Mouse (Mus musculus): Measurements from ENCODE around the gene Polr2h. TPM values are rescaled to one million over a fixed set of nuclear protein-coding genes. Genes with fewer than 3 reads are reported as not detected.

Gene Polr2h
- polyA plus RNA-seq, 1 experiment from 2014 or later: 103 TPM

- WGBS: 88% methylated on average over 1 of the region's 1 CpGs
- H3K36me3 ChIP-seq: peaks cover 55% of the 10 kb centered on the region
- no peaks in the 10 kb centered on the region for H3K9me3 ChIP-seq
- peaks cover 30% of the 10 kb centered on the region for H3K4me1 ChIP-seq
- peaks cover 22% of the 10 kb centered on the region for H3K27me3 ChIP-seq (ENCODE audit: insufficient read depth, poor library complexity, severe bottlenecking)
- no peak overlapping the region for H3K27ac ChIP-seq
- DNase-seq (ENCODE audit: low spot score): no peak
- H3K4me3 ChIP-seq: no peak overlapping the region
Observed at GRCm38 (mm10) chr16:20691617-20692016, 25.8 kb upstream of the Polr2h start.

GRCm38 (mm10) chr16:20692241-20692965 lies 25.1 kb upstream of the Polr2h start:
- H3K4me1 ChIP-seq: peaks cover 30% of the 10 kb centered on the region
- H3K27me3 ChIP-seq (ENCODE audit: insufficient read depth, poor library complexity, severe bottlenecking): peaks cover 29% of the 10 kb centered on the region
- H3K9me3 ChIP-seq: no peaks in the 10 kb centered on the region
- WGBS: 50% methylated on average over 16 of the region's 16 CpGs
- no peak overlapping the region for H3K27ac ChIP-seq
- no peak for DNase-seq (ENCODE audit: low spot score)
- peaks cover 47% of the 10 kb centered on the region for H3K36me3 ChIP-seq
- peak overlapping the region; percentile 61 for H3K4me3 ChIP-seq

DNA sequence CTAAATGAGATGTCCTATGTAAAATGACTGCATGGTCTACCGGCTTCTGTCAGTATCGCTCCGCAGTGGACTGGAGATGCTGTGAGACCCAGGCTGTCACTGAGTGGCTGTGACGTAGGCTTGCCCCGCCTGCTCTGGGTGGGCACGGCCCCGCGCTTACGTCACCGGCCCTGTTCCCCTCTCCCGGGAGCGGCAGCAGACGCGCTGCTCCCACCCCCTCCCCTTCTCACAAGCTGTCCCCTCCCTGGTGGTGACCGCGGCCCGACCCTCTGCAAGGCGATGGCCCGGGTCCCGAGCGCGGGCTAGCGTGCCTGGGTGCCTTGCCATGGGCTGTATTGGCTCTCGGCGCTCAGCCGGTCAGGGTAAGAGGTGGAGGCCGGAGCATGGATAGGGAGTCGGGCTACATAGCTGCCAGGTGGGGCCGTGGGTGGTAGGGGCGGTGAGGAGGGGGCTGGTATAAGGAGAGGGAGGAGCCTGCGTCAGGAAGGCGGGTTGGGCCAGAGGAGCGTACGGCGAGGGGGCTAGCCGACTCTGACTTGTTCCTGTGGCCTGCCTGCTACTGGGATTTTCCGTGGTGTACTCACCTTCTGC lies 24.3 kb upstream of the Polr2h start, which contains the start of gene Fam131a:
Gene Fam131a, plus strand, starts transcription at position 131 of the 591 bp plus-strand sequence.
- Histone ChIP-seq H3K27ac (peak within 1 kb of the TSS; percentile 76), H3K36me3 (peaks cover 39% of the 10 kb centered on the region), H3K4me1 (peaks cover 30% of the 10 kb centered on the region), H3K9me3 (no peaks in the 10 kb centered on the region), H3K27me3 (ENCODE audit: insufficient read depth, poor library complexity, severe bottlenecking) (peaks cover 35% of the 10 kb centered on the region), H3K4me3 (peak within 1 kb of the TSS; percentile 61)
- WGBS: under 1% methylated on average over 35 of the region's 37 CpGs
- peak; percentile 98 for DNase-seq (ENCODE audit: low spot score)

GRCm38 (mm10) chr16:20694781-20695180 lies 22.7 kb upstream of the Polr2h start:
- H3K36me3 ChIP-seq: peaks cover 23% of the 10 kb centered on the region
- 82% methylated on average over 8 of the region's 8 CpGs for WGBS
- H3K27me3 ChIP-seq (ENCODE audit: insufficient read depth, poor library complexity, severe bottlenecking): peaks cover 40% of the 10 kb centered on the region
- H3K4me3 ChIP-seq: no peak overlapping the region
- DNase-seq (ENCODE audit: low spot score): no peak
- no peak overlapping the region for H3K27ac ChIP-seq
- H3K4me1 ChIP-seq: peaks cover 30% of the 10 kb centered on the region
- no peaks in the 10 kb centered on the region for H3K9me3 ChIP-seq

DNA sequence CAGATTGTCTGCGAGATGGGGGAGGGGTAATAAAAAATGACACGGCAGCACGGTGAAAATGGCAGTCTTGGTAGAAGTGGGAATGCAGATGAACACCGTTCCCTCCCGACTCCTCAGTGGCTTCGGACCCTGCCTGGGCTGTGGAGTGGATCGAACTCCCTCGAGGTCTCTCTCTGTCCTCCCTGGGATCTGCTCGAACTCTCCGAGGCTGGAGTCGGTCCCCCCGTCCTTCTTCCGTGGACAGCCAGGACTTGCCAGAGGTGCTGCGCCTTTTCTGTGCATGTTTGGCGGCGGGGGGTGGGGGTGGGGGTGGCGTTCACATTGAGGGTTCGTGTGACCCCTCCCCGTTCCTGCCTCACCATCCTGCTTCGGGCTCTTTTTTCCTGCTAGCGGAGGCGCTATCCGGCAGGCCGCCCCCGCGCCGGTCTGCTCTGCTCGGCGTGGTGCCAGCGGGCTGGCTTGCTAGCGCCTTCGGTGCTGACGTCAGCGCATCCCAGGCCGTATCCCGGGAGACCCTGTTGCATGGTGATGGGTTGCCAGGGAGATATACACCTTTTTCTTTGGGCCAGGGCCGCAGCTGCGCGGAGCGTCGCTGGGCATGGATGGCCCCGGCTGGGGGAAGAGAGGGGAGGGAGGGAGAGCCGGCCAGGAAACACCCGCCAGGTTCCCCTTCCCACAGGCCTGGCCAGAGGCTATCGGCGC lies 21.7 kb upstream of the Polr2h start:
- H3K4me3 ChIP-seq: peak overlapping the region; percentile 57
- peaks cover 30% of the 10 kb centered on the region for H3K4me1 ChIP-seq
- peaks cover 40% of the 10 kb centered on the region for H3K27me3 ChIP-seq (ENCODE audit: insufficient read depth, poor library complexity, severe bottlenecking)
- H3K36me3 ChIP-seq: peaks cover 13% of the 10 kb centered on the region
- WGBS: 2% methylated on average over 46 of the region's 46 CpGs
- H3K27ac ChIP-seq: peak overlapping the region; percentile 69
- no peaks in the 10 kb centered on the region for H3K9me3 ChIP-seq
- peak; percentile 91 for DNase-seq (ENCODE audit: low spot score)

DNA sequence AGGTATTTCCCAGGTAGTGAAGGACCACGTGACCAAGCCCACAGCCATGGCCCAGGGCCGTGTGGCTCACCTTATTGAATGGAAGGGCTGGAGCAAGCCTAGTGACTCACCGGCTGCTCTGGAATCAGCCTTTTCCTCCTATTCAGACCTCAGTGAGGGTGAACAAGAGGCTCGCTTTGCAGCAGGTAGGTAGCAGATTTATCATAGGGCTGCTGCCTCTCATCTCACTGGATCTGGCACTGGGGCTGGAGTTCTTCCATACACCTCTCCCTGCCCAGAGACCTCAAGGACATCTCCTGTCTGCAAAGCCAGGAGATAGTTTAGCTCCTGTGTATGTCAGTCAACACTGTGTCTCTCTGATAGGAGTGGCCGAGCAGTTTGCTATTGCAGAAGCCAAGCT lies 18.2 kb upstream of the Polr2h start:
- no peaks in the 10 kb centered on the region; the same call in 1 of the 2 replicates for H3K36me3 ChIP-seq
- DNase-seq (ENCODE audit: low spot score): no peak
- peaks cover 34% of the 10 kb centered on the region for H3K4me1 ChIP-seq
- no peak overlapping the region for H3K4me3 ChIP-seq
- H3K9me3 ChIP-seq: no peaks in the 10 kb centered on the region
- H3K27ac ChIP-seq: no peak overlapping the region
- peaks cover 40% of the 10 kb centered on the region for H3K27me3 ChIP-seq (ENCODE audit: insufficient read depth, poor library complexity, severe bottlenecking)
- WGBS: 60% methylated on average over 5 of the region's 5 CpGs

- 46% methylated on average over 5 of the region's 5 CpGs for WGBS
- H3K27me3 ChIP-seq (ENCODE audit: insufficient read depth, poor library complexity, severe bottlenecking): peaks cover 32% of the 10 kb centered on the region
- peaks cover 34% of the 10 kb centered on the region for H3K4me1 ChIP-seq
- no peak for DNase-seq (ENCODE audit: low spot score)
- no peak overlapping the region for H3K27ac ChIP-seq
- H3K36me3 ChIP-seq: peaks cover under 1% of the 10 kb centered on the region; the same call in 1 of the 2 replicates
- no peak overlapping the region for H3K4me3 ChIP-seq
- no peaks in the 10 kb centered on the region for H3K9me3 ChIP-seq
Observed at GRCm38 (mm10) chr16:20700036-20700435, 17.4 kb upstream of the Polr2h start.

DNA sequence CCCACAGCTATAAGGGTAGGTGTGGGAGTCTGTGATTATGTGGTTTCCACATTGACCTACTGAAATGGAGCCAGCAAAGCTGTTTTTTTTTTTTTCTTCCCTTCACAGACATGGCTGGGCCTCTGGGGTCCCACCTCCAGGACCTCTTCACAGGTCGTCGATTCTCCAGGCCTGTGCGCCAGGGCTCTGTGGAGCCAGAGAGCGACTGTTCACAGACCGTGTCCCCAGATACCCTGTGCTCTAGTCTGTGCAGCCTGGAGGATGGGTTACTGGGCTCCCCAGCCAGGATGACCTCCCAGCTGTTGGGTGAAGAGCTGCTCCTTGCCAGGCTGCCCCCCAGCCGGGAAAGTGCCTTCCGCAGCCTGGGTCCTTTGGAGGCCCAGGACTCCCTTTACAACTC lies 16.1 kb upstream of the Polr2h start:
- no peak for DNase-seq (ENCODE audit: low spot score)
- 68% methylated on average over 7 of the region's 7 CpGs for WGBS
- Histone ChIP-seq H3K4me3 (0 out of 2 replicates have a peak overlapping the region, but pooled peaks have one; percentile 12), H3K9me3 (no peaks in the 10 kb centered on the region), H3K27ac (peak overlapping the region; percentile 76), H3K36me3 (peaks cover 8% of the 10 kb centered on the region; the same call in 1 of the 2 replicates), H3K4me1 (peaks cover 22% of the 10 kb centered on the region), H3K27me3 (ENCODE audit: insufficient read depth, poor library complexity, severe bottlenecking) (peaks cover 21% of the 10 kb centered on the region)

GRCm38 (mm10) chr16:20701729-20702521 lies 15.5 kb upstream of the Polr2h start:
- Histone ChIP-seq H3K4me3 (peak overlapping the region; percentile 12; the same call in 1 of the 2 replicates), H3K36me3 (peaks cover 12% of the 10 kb centered on the region; the same call in 1 of the 2 replicates), H3K4me1 (peaks cover 26% of the 10 kb centered on the region), H3K9me3 (no peaks in the 10 kb centered on the region), H3K27me3 (ENCODE audit: insufficient read depth, poor library complexity, severe bottlenecking) (peaks cover 16% of the 10 kb centered on the region; the same call in 1 of the 2 replicates), H3K27ac (peak overlapping the region; percentile 76)
- 29% methylated on average over 12 of the region's 12 CpGs for WGBS
- DNase-seq (ENCODE audit: low spot score): no peak

DNA sequence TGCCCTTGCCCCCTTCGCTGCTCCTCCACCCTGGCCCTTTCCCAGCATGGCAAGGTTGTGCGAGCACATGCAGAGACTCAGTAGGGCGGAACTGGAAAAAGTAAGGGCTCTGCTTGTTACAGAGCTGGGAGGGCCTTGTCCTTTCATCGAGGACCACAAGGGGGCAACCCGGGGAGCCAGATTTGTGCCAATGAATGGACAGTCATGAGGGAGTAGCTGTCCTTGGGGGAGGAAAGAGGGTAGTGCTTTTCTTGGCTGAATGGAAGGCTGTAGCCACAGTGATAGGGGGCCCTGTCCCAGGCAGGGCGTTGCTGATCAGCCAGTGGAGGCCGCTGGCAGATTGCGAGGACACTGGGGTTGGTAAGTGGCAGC lies 15.0 kb upstream of the Polr2h start:
- Histone ChIP-seq H3K4me3 (peak overlapping the region; percentile 12; the same call in 1 of the 2 replicates), H3K36me3 (peaks cover 12% of the 10 kb centered on the region; the same call in 1 of the 2 replicates), H3K9me3 (no peaks in the 10 kb centered on the region), H3K4me1 (peaks cover 30% of the 10 kb centered on the region), H3K27ac (peak overlapping the region; percentile 76), H3K27me3 (ENCODE audit: insufficient read depth, poor library complexity, severe bottlenecking) (peaks cover 10% of the 10 kb centered on the region; the same call in 1 of the 2 replicates)
- 8% methylated on average over 8 of the region's 8 CpGs for WGBS
- DNase-seq (ENCODE audit: low spot score): peak; percentile 93

- Histone ChIP-seq H3K27ac (0 out of 2 replicates have a peak overlapping the region, but pooled peaks have one; percentile 18), H3K36me3 (peaks cover 14% of the 10 kb centered on the region; the same call in 1 of the 2 replicates), H3K4me3 (no peak overlapping the region)
Observed at GRCm38 (mm10) chr16:20703071-20703470, 14.4 kb upstream of the Polr2h start.

More at GRCm38 (mm10) chr16:20703071-20703470, 14.4 kb upstream of the Polr2h start:
- WGBS: 85% methylated on average over 10 of the region's 10 CpGs
- H3K27me3 ChIP-seq (ENCODE audit: insufficient read depth, poor library complexity, severe bottlenecking): peaks cover 5% of the 10 kb centered on the region; the same call in 1 of the 2 replicates
- peaks cover 32% of the 10 kb centered on the region for H3K4me1 ChIP-seq
- DNase-seq (ENCODE audit: low spot score): no peak
- H3K9me3 ChIP-seq: no peaks in the 10 kb centered on the region

Measured in heart, embryonic 10.5 days (tissue).